Mouse (Mus musculus) spleen, embryonic (tissue): ENCODE data around the gene Ppil1.

Source experiments
- CTCF ChIA-PET: fragments of 350-600 bp; sonication (Branson Sonifier 250); formaldehyde crosslinking; loops from one replicate; lab custom pipeline; 2022; lab: Charles Lee

The Ppil1 gene

GRCm38 (mm10) chr17:29282216-29282952 lies 18.4 kb upstream of the Ppil1 start:
- CTCF ChIA-PET = interaction anchor here (0.6 kb wide), 1 partner anchor 283 kb away, joined by 3 read pairs; no protein-coding TSS in a partner anchor

GRCm38 (mm10) chr17:29281541-29281940 lies 17.6 kb upstream of the Ppil1 start:
- CTCF ChIA-PET = interaction anchor here (0.7 kb wide), 2 partner anchors 116 to 339 kb away, joined by 3 to 7 read pairs; no protein-coding TSS in a partner anchor

GRCm38 (mm10) chr17:29280422-29280821 lies 16.4 kb upstream of the Ppil1 start:
- CTCF ChIA-PET = no interaction called here

- CTCF ChIA-PET = interaction anchor here (2.0 kb wide), 1 partner anchor 13 kb away, joined by 5 read pairs; no protein-coding TSS in a partner anchor
Measured at GRCm38 (mm10) chr17:29273889-29274288, 9.9 kb upstream of the Ppil1 start.

GRCm38 (mm10) chr17:29273156-29273555 lies 9.2 kb upstream of the Ppil1 start:
- CTCF ChIA-PET = no interaction called here

- CTCF ChIA-PET = interaction anchor here (0.5 kb wide), 1 partner anchor 366 kb away, joined by 4 read pairs; no protein-coding TSS in a partner anchor
Measured at GRCm38 (mm10) chr17:29270148-29270698, 6.2 kb upstream of the Ppil1 start.

GRCm38 (mm10) chr17:29269349-29269706 lies 5.3 kb upstream of the Ppil1 start:
- CTCF ChIA-PET = interaction anchor here (1.1 kb wide), 1 partner anchor 10 kb away, joined by 3 read pairs; no protein-coding TSS in a partner anchor

GRCm38 (mm10) chr17:29268682-29269348 lies 4.8 kb upstream of the Ppil1 start, which contains the start of gene BC004004:
Gene BC004004 (plus strand): TSS chr17:29268788.
- CTCF ChIA-PET = interaction anchor here (0.7 to 1.1 kb wide), 2 partner anchors 9 to 36 kb away, joined by 3 read pairs; no protein-coding TSS in a partner anchor

GRCm38 (mm10) chr17:29267931-29268681 lies 4.1 kb upstream of the Ppil1 start:
- CTCF ChIA-PET = interaction anchor here (0.7 to 1.1 kb wide), 3 partner anchors 8 to 35 kb away, joined by 3 to 7 read pairs (median 3); no protein-coding TSS in a partner anchor

GRCm38 (mm10) chr17:29267040-29267439 lies 3.1 kb upstream of the Ppil1 start:
- CTCF ChIA-PET = interaction anchor here (0.5 to 0.6 kb wide), 2 partner anchors 231 to 261 kb away, joined by 4 to 6 read pairs; no protein-coding TSS in a partner anchor

GRCm38 (mm10) chr17:29264760-29265159 lies 774 bp upstream of the Ppil1 start:
- CTCF ChIA-PET = interaction anchor here (1.7 kb wide), 1 partner anchor 41 kb away, joined by 3 read pairs; no protein-coding TSS in a partner anchor

- CTCF ChIA-PET = no interaction called here
Measured at GRCm38 (mm10) chr17:29263417-29263816, 569 bp downstream of the Ppil1 start.

- CTCF ChIA-PET = interaction anchor here (0.5 to 0.7 kb wide), 2 partner anchors 9 to 258 kb away, joined by 3 to 10 read pairs; no protein-coding TSS in a partner anchor
Measured at GRCm38 (mm10) chr17:29262259-29262649, 1.7 kb downstream of the Ppil1 start.

GRCm38 (mm10) chr17:29261603-29262258 lies 2.3 kb downstream of the Ppil1 start:
- CTCF ChIA-PET = interaction anchor here (0.5 to 1.6 kb wide), 2 partner anchors 9 to 13 kb away, joined by 5 to 10 read pairs; no protein-coding TSS in a partner anchor

GRCm38 (mm10) chr17:29260501-29260900 lies 3.5 kb downstream of the Ppil1 start:
- CTCF ChIA-PET = interaction anchor here (0.6 to 1.6 kb wide), 4 partner anchors 14 to 745 kb away, joined by 3 to 7 read pairs (median 4); no protein-coding TSS in a partner anchor

GRCm38 (mm10) chr17:29259489-29259888 lies 4.5 kb downstream of the Ppil1 start:
- CTCF ChIA-PET = interaction anchor here (1.0 kb wide), 1 partner anchor 9 kb away, joined by 3 read pairs; the partner anchor contains the start of gene BC004004

- CTCF ChIA-PET = no interaction called here
Measured at GRCm38 (mm10) chr17:29258921-29259320, 5.1 kb downstream of the Ppil1 start.

- CTCF ChIA-PET = no interaction called here
Measured at GRCm38 (mm10) chr17:29258025-29258558, 5.9 kb downstream of the Ppil1 start.

- CTCF ChIA-PET = interaction anchor here (0.5 kb wide), 1 partner anchor 280 kb away, joined by 5 read pairs; no protein-coding TSS in a partner anchor
Measured at GRCm38 (mm10) chr17:29257001-29257511, 6.9 kb downstream of the Ppil1 start.
